18 mouse cellular contexts compared by ENCODE assay signal in genomic region chr2:131740456-131740855, GRCm38 (mm10).
A peak's percentile ranks its signal among the peaks of the same experiment; 100 is the strongest.
DNase-seq lines count a peak whose midpoint lies in the region; TF ChIP-seq lines count a peak whose summit lies in the region.
"Had no signal": no experiment of that assay in that cellular context is flagged by ENCODE, and none has a peak within 500 bp of the region (broad histone marks: within the 10 kb centered on the region; RNA-seq: fewer than 3 reads in every experiment).

No protein-coding gene starts in this region.

- H3K4me2 ChIP-seq in myocyte (ENCODE audit: low read depth): no peak overlapping the region
- H3K4me2 ChIP-seq: heart, embryonic 11.5 days; hindbrain, embryonic 12.5 days; liver, embryonic 13.5 days; lung, embryonic 14.5 days had no signal

- no peaks in the 10 kb centered on the region for H3K79me2 ChIP-seq in myocyte (ENCODE audit: control insufficient read depth, insufficient read depth)

- no peak overlapping the region for H3K4me3 ChIP-seq in myocyte
- H3K4me3 ChIP-seq: hindbrain, embryonic 12.5 days; liver, embryonic 13.5 days had no signal

- TF ChIP-seq POLR2A in myocyte (IDR thresholded peaks at IDR 0.05; ENCODE audit: insufficient read length, low read depth): no peak

- no peaks in the 10 kb centered on the region for H3K27me3 ChIP-seq in myocyte (ENCODE audit: control insufficient read depth, insufficient read depth, insufficient read length)
- H3K27me3 ChIP-seq: hindbrain, embryonic 12.5 days; liver, embryonic 13.5 days had no signal

- H3K36me3 ChIP-seq in myocyte (ENCODE audit: control insufficient read depth, insufficient read depth): no peaks in the 10 kb centered on the region
- H3K36me3 ChIP-seq: hindbrain, embryonic 12.5 days; liver, embryonic 13.5 days had no signal

- DNase-seq in frontal cortex, postnatal 36 days (ENCODE audit: low spot score in 2 of 2): peak; percentile 31 to 40
- no peak for DNase-seq in frontal cortex, postnatal 14 days (ENCODE audit: low spot score in 2 of 2)
- peak; percentile 57 for DNase-seq in right cerebral cortex, adult 18-20 months
- DNase-seq in right cerebral cortex, adult 2 months (ENCODE audit: low spot score in 2 of 2): no peak
- peak; percentile 60 to 74 for DNase-seq in layer of hippocampus, adult 8-10 months (ENCODE audit: low spot score in 2 of 2)
- DNase-seq in adrenal gland, postnatal 36 days: no peak
- no peak for DNase-seq in thymus, postnatal 0 days (ENCODE audit: low spot score)
- DNase-seq: embryo, embryonic 11 days; heart, postnatal 10 days; kidney, adult 8-10 months; kidney, postnatal 36 days; liver, embryonic 13.5 days; lung, embryonic 14.5 days; lung, postnatal 4 days; thymus, postnatal 4 days had no signal

- no peak overlapping the region for H3ac ChIP-seq in myocyte (ENCODE audit: control insufficient read depth, insufficient read length)

TF ChIP-seq in myocyte, 11 proteins besides CTCF, POLR2A, EP300 and RAD21:
- TF ChIP-seq MYOG (IDR thresholded peaks at IDR 0.05; ENCODE audit: control insufficient read depth in 1 of 3, insufficient read depth in 1 of 3, insufficient read length in 2 of 3, low read depth in 2 of 3): no peak
- peak in 2 of 3 experiments; percentile 11 to 30 for TF ChIP-seq MYOD1 (IDR thresholded peaks at IDR 0.05; ENCODE audit: control insufficient read depth in 1 of 3, insufficient read length in 2 of 3, low read depth in 2 of 3)

Comparison
In these comparisons a context has a peak if more than half of its experiments do, and no peak if none do; other contexts are left out.
1. DNase-seq: peak in frontal cortex, postnatal 36 days (2 of 2), right cerebral cortex, adult 18-20 months (single experiment) and layer of hippocampus, adult 8-10 months (2 of 2); none in frontal cortex, postnatal 14 days (0 of 2), right cerebral cortex, adult 2 months (0 of 2), adrenal gland, postnatal 36 days (0 of 2) and thymus, postnatal 0 days (single experiment).